Mouse (Mus musculus): Measurements from ENCODE around the gene Pacrg. TPM values are rescaled to one million over a fixed set of nuclear protein-coding genes. Genes with fewer than 3 reads are reported as not detected.

The Pacrg gene
- total RNA-seq, 2 experiments from 2014 or later = 22.9 to 24.3 TPM

GRCm38 (mm10) chr17:10458743-10459142 is 381.4 kb downstream of the Pacrg start:
- no peak for DNase-seq (ENCODE audit: low spot score in 2 of 2)
- no peak for TF ChIP-seq CTCF (conservative IDR thresholded peaks at IDR 0.05)
- Histone ChIP-seq H3K27ac (peak overlapping the region; percentile 76; the same call in 1 of the 2 replicates), H3K4me3 (no peak overlapping the region)

- H3K27ac ChIP-seq = peak overlapping the region; percentile 76
- no peak for TF ChIP-seq CTCF (conservative IDR thresholded peaks at IDR 0.05)
- no peak overlapping the region for H3K4me3 ChIP-seq
- DNase-seq (ENCODE audit: low spot score in 2 of 2) = no peak
These were observed 383.7 kb downstream of the Pacrg start for GRCm38 (mm10) chr17:10456409-10456808.

DNA sequence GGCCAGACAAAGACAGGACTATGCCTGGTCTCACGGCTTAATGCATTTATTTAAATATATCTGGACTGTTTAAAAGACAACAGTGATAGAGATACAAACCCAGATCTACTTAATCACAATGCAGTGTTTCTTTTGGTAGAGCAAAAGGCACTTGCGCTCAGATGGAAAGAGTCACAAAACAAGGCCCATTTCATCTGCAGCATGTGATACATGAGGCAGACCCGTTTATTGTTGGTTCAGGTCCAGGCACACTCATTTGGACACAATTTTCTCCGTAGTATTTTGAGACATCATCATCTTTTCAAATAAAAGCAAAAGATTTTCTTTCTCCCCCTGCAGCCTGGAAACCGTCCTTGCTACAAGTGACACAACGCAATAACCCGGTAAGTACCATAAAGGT is 384.1 kb downstream of the Pacrg start:
- peak overlapping the region; percentile 76 for H3K27ac ChIP-seq
- TF ChIP-seq CTCF (conservative IDR thresholded peaks at IDR 0.05) = no peak
- DNase-seq (ENCODE audit: low spot score in 2 of 2) = no peak
- H3K4me3 ChIP-seq = no peak overlapping the region

DNA sequence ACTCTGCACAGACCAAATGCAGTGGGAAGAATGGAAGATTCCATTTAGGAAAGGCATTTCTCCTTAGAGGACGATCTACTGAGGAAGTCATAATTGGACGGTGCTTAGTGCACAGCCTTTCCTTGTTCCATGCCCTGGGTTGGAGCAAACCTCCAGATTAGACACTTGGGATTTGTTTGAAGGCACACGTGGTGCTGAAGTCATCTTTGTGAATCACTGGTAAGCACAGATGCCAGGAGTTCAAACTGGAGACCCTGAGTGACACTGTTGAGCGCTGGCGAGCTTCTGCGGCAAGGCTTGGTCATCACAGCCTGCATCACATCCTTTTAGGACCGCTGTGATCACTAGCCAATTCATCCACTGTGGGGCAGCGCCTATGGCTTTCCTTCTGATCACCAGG is 385.7 kb downstream of the Pacrg start:
- DNase-seq (ENCODE audit: low spot score in 2 of 2) = peak in 1 of 2 experiments; percentile 38
- TF ChIP-seq CTCF (conservative IDR thresholded peaks at IDR 0.05) = peak; percentile 32
- Histone ChIP-seq H3K4me3 (no peak overlapping the region), H3K27ac (peak overlapping the region; percentile 76)

- H3K4me3 ChIP-seq = no peak overlapping the region
- peak overlapping the region; percentile 70 for H3K27ac ChIP-seq
- TF ChIP-seq CTCF (conservative IDR thresholded peaks at IDR 0.05) = no peak
- no peak for DNase-seq (ENCODE audit: low spot score in 2 of 2)
These were observed 387.3 kb downstream of the Pacrg start for GRCm38 (mm10) chr17:10452801-10453200.

DNA sequence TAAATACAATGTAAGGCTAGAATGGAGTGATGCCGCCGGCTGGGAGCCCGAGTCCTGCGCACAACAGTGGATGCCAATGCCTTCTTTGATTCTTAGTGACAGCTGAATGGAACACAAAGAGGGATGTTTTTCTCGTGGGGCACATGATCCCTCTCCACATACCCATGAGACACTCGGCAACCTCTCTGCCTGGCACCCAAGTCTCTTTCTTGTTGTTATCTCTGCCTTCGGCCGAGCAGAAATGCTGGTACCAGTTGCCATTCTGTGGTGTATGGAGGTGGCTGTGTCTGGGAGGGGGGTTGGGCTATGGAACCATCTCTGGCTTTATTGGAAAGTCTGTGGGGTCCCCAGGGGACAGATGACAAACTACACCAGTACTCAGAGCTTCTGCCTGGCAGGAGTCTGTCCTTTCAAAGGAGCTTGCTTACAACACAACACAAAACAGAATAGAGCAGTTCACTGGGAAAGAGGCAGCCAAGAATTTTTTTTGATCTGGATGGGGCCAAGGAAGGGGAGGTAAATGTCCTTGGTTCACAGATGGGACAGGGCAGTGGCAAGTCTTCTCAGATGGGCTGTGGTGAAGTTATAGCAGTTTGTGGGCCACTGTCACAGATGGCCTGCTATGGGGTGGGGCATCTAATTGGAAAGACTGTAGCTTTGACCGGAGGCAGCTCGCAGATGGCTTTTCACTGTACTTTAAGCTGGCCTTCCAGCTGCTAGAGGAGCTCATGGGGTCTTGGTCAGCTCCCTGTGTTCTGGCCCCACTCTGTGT is 388.6 kb downstream of the Pacrg start:
- H3K4me3 ChIP-seq = no peak overlapping the region
- DNase-seq (ENCODE audit: low spot score in 2 of 2) = peak in 1 of 2 experiments; percentile 51
- H3K27ac ChIP-seq = peak overlapping the region; percentile 83
- TF ChIP-seq CTCF (conservative IDR thresholded peaks at IDR 0.05) = peak; percentile 19; the same call in 1 of the 2 replicates

GRCm38 (mm10) chr17:10449800-10450299 is 390.3 kb downstream of the Pacrg start:
- DNase-seq (ENCODE audit: low spot score in 2 of 2) = no peak
- no peak overlapping the region for H3K4me3 ChIP-seq
- peak overlapping the region; percentile 83 for H3K27ac ChIP-seq
- TF ChIP-seq CTCF (conservative IDR thresholded peaks at IDR 0.05) = no peak

- no peak for DNase-seq (ENCODE audit: low spot score in 2 of 2)
- H3K27ac ChIP-seq = peak overlapping the region; percentile 83
- H3K4me3 ChIP-seq = no peak overlapping the region
- TF ChIP-seq CTCF (conservative IDR thresholded peaks at IDR 0.05) = no peak
These were observed 391.7 kb downstream of the Pacrg start for GRCm38 (mm10) chr17:10448417-10448816.

- H3K4me3 ChIP-seq = no peak overlapping the region; the same call in 1 of the 2 replicates
- peak overlapping the region; percentile 73 for H3K27ac ChIP-seq
- TF ChIP-seq CTCF (conservative IDR thresholded peaks at IDR 0.05) = no peak
- peak; percentile 12 to 27 for DNase-seq (ENCODE audit: low spot score in 2 of 2)
These were observed 398.5 kb downstream of the Pacrg start for GRCm38 (mm10) chr17:10441501-10442111.

- no peak for DNase-seq (ENCODE audit: low spot score in 2 of 2)
- no peak overlapping the region for H3K4me3 ChIP-seq
- no peak for TF ChIP-seq CTCF (conservative IDR thresholded peaks at IDR 0.05)
- peak overlapping the region; percentile 73 for H3K27ac ChIP-seq
These were observed 399.1 kb downstream of the Pacrg start for GRCm38 (mm10) chr17:10440961-10441360.

- peak overlapping the region; percentile 73 for H3K27ac ChIP-seq
- no peak overlapping the region for H3K4me3 ChIP-seq
- peak in 1 of 2 experiments; percentile 6 for DNase-seq (ENCODE audit: low spot score in 2 of 2)
- no peak for TF ChIP-seq CTCF (conservative IDR thresholded peaks at IDR 0.05)
These were observed 400.3 kb downstream of the Pacrg start for GRCm38 (mm10) chr17:10439815-10440214.

DNA sequence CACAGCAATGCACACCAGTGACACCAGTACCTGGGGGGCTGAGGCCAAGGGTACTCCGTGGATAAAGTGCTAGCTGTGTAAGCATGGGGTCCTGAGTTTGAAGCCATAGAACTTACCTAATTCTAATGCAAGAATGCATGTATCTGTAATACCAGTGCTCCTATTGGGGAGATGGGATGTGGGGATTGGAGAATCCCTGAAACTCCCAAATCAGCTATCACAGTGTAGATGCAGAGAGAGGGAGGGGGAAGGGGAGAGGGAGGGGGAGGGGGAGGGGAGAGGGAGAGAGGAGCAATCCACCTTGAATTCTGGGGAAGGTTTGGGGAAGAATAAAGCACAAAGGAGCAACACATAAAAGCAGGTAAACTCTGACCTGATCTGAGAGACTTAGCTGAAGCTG is 405.2 kb downstream of the Pacrg start:
- H3K27ac ChIP-seq = no peak overlapping the region
- peak in 1 of 2 experiments; percentile 1 for DNase-seq (ENCODE audit: low spot score in 2 of 2)
- no peak for TF ChIP-seq CTCF (conservative IDR thresholded peaks at IDR 0.05)

DNA sequence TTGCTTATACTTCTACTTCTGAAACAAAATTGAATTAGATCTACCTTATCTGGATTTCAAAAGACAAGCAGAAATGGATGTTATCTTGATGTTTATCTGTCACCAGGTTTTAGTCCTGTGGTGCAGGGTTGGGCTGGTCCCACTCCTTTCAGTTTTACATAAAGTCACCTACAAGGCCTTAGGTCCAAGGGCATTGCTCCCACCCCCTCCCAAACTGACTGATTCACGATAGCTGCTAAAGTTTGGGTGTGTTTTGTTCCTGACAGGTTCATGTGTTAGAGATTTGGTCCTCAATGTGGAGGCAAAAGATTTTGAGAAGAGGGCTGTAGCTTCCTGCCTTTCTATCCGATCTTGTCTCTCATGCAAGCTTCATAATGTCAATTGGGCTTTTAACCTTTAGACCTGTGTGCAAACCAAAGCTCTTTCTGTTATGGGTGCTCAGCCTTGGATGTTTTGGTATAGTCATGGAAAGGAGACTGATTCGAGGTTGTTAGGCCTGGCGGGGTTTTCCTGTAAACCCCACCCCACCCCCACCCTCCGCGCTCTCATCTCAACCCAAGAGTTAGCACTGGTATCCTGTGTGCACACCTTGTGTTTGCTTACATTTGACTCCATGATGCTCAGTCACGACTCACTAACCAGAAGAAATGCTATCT is 407.5 kb downstream of the Pacrg start:
- Histone ChIP-seq H3K4me3 (no peak overlapping the region), H3K27ac (no peak overlapping the region)
- DNase-seq (ENCODE audit: low spot score in 2 of 2) = peak in 1 of 2 experiments; percentile 2
- TF ChIP-seq CTCF (conservative IDR thresholded peaks at IDR 0.05) = no peak

More for the DNA sequence above, 405.2 kb downstream of the Pacrg start:
- no peak overlapping the region for H3K4me3 ChIP-seq
